Mouse (Mus musculus) intestine, embryonic 14.5 days (tissue): ENCODE data around the gene Lpar1. TPM values are rescaled to one million over a fixed set of nuclear protein-coding genes. Genes with fewer than 3 reads are reported as not detected.

Experiments
- ATAC-seq: fragments of 200-750 bp; cut with Nextera tagmentation; replicated peaks from 2 replicates; pipeline ENCODE4 v1.8.0; 2017; ENCODE audit warnings: low read depth, moderate number of reproducible peaks, moderate TSS enrichment, moderate library complexity; ENCODE audit not compliant: low FRiP score, low TSS enrichment
- DNase-seq: peaks from one replicate; pipeline ENCODE4 v3.0.0-alpha.2; 2018; ENCODE audit warnings: low spot score
- H3K27ac ChIP-seq: fragments of 300-500 bp; sonication (generic); 2 replicates; pipeline ENCODE4 v1.5.1; 2014; ENCODE audit warnings: low read depth, mild to moderate bottlenecking, control low read depth
- H3K27me3 ChIP-seq: fragments of 300-500 bp; sonication (generic); replicated peaks from 2 replicates; pipeline ENCODE4 v1.6.1; 2014; ENCODE audit warnings: low read length, control low read depth; ENCODE audit not compliant: control insufficient read depth, insufficient read depth
- H3K36me3 ChIP-seq: fragments of 300-500 bp; sonication (generic); 2 replicates; pipeline ENCODE4 v1.6.1; 2014; ENCODE audit warnings: low read length, control low read depth; ENCODE audit not compliant: control insufficient read depth, insufficient read depth
- H3K4me1 ChIP-seq: fragments of 300-500 bp; sonication (generic); replicated peaks from 2 replicates; pipeline ENCODE4 v1.6.1; 2014; ENCODE audit warnings: low read length, control low read depth, mixed read lengths; ENCODE audit not compliant: control insufficient read depth, insufficient read depth
- H3K4me2 ChIP-seq: fragments of 300-500 bp; sonication (generic); 2 replicates; pipeline ENCODE4 v1.6.1; 2014; ENCODE audit warnings: low read length
- H3K4me3 ChIP-seq: fragments of 300-500 bp; sonication (generic); 2 replicates; pipeline ENCODE4 v1.5.1; 2014; ENCODE audit warnings: low read depth, low read length, control low read depth, mixed read lengths
- H3K9ac ChIP-seq: fragments of 300-500 bp; sonication (generic); 2 replicates; pipeline ENCODE4 v1.6.1; 2014; ENCODE audit warnings: mild to moderate bottlenecking, low read length
- H3K9me3 ChIP-seq: fragments of 300-500 bp; sonication (generic); 2 replicates; pipeline ENCODE4 v1.6.1; 2016; ENCODE audit warnings: low read length, control low read depth; ENCODE audit not compliant: control insufficient read depth
- WGBS: fragments of 180-500 bp; shearing (Covaris S2); extraction: QIAGEN DNeasy Blood & Tissue Kit; methylation state at CpG from one replicate; pipeline ENCODE4 v1.1.7; 2014; 5-methylcytosine and 5-hydroxymethylcytosine counted together
- polyA plus RNA-seq: library from polyadenylated mRNA; unstranded; fragments of >200 nt; fragmentation: Nextera tagmentation; extraction: Ambion mirVana; gene quantifications from 2 replicates; pipeline ENCODE4 v1.2.1, GENCODE M21; 2014

Lpar1 gene
- polyA plus RNA-seq, 1 experiment from 2014 or later, result 57.0 TPM

DNA sequence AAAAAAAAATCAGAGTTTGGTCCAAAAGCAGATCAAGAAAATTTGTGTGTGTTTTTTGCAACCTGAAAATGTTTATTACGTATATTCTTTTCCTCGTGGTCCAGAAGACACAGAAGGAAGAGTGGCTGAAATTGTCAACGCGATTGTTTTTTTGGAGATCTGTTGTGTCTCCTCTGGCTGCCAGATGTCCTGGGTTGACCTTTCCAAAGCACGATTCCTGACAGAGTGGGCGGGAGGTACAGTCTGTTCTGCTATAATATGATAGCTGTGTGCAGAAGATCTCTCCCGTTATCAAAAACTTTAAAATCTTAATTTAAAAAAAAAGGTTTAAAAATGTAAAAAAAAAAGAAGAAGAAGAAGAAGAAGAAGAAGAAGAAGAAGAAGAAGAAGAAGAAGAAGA is 105.9 kb downstream of the Lpar1 start:
- no peaks in the 10 kb centered on the region for H3K9me3 ChIP-seq
- peaks cover 3% of the 10 kb centered on the region; the same call in 1 of the 2 replicates for H3K4me1 ChIP-seq
- no peak for DNase-seq
- no peak overlapping the region for H3K27ac ChIP-seq
- no peak overlapping the region for H3K4me3 ChIP-seq
- no peaks in the 10 kb centered on the region for H3K27me3 ChIP-seq
- no peak overlapping the region for H3K9ac ChIP-seq
- ATAC-seq, result no peak
- no peak overlapping the region for H3K4me2 ChIP-seq
- 66% methylated on average over 7 of the region's 7 CpGs for WGBS
- H3K36me3 ChIP-seq, result no peaks in the 10 kb centered on the region

DNA sequence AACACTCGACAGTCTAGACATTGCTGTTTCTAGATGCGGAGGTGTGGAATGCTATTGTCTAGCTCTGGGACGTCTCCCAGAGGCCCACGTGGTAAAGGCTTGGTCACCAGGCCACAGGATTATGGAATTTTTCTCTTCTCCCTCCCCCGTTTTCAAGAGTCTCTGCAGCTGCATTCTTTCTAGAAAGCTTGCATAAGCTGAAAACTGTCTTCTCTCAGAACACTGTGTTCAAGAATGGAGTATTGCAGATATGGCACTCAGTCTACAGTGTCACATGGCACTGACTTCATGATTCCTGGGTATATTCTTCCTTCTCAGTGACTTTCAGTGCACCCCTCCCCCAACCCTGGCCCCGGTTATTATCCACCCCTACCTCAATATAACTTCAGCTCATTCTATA is 107.9 kb downstream of the Lpar1 start:
- H3K4me3 ChIP-seq, result no peak overlapping the region
- H3K27ac ChIP-seq, result no peak overlapping the region
- 74% methylated on average over 6 of the region's 6 CpGs for WGBS
- H3K9me3 ChIP-seq, result no peaks in the 10 kb centered on the region
- DNase-seq, result no peak
- H3K27me3 ChIP-seq, result no peaks in the 10 kb centered on the region
- H3K9ac ChIP-seq, result no peak overlapping the region
- no peak for ATAC-seq
- no peaks in the 10 kb centered on the region for H3K36me3 ChIP-seq
- H3K4me1 ChIP-seq, result peaks cover 7% of the 10 kb centered on the region
- H3K4me2 ChIP-seq, result no peak overlapping the region

DNA sequence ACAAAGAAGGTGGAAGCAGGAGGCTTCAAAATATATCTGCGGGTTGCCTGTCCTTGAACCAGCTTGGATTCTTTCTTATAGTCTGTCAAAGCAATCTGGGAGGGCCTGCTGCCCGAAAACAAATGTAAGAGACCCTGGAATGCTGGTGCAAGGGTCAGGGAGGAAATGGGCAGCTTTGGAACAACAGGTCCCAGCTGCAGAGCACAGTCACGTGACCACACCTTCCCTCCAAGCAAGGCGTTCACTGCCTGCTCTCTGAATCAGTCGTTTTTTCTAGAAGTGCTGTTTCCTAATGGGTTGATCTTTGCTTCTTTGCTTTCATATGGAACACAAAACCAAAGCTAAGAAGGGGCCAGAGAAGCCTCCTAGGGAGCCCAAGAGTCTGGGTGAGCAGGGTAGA is 111.4 kb downstream of the Lpar1 start:
- DNase-seq (no peak), ATAC-seq (no peak)
- Histone ChIP-seq H3K27ac (no peak overlapping the region), H3K9ac (no peak overlapping the region), H3K9me3 (no peaks in the 10 kb centered on the region), H3K4me3 (no peak overlapping the region), H3K4me2 (no peak overlapping the region), H3K36me3 (no peaks in the 10 kb centered on the region), H3K4me1 (peaks cover 5% of the 10 kb centered on the region), H3K27me3 (no peaks in the 10 kb centered on the region)
- 33% methylated on average over 5 of the region's 5 CpGs for WGBS

DNA sequence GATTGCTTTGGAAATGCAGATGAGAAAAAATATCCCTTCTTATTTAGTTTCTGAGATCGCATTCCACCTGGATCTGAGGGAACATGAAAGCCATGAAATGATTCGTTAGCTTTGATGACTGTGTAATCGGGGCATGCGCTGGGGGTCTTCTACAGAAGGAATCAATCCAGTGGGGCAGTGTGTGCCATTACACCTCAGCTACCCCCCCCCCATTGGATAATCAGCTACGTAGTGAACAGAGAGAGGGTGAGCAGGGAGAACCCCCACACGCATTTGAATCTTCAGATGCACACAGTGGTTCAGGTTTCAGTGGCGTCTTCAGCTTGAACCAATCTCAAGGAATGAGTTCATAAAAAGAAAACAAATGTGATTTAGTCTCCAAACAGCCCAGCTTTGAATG is 115.0 kb downstream of the Lpar1 start:
- H3K4me2 ChIP-seq, result no peak overlapping the region
- ATAC-seq (no peak), DNase-seq (no peak)
- no peak overlapping the region for H3K9ac ChIP-seq
- no peak overlapping the region for H3K4me3 ChIP-seq
- peaks cover 10% of the 10 kb centered on the region; the same call in 1 of the 2 replicates for H3K36me3 ChIP-seq
- peaks cover 3% of the 10 kb centered on the region; the same call in 1 of the 2 replicates for H3K4me1 ChIP-seq
- H3K9me3 ChIP-seq, result no peaks in the 10 kb centered on the region
- 82% methylated on average over 7 of the region's 7 CpGs for WGBS
- no peak overlapping the region for H3K27ac ChIP-seq
- no peaks in the 10 kb centered on the region for H3K27me3 ChIP-seq

DNA sequence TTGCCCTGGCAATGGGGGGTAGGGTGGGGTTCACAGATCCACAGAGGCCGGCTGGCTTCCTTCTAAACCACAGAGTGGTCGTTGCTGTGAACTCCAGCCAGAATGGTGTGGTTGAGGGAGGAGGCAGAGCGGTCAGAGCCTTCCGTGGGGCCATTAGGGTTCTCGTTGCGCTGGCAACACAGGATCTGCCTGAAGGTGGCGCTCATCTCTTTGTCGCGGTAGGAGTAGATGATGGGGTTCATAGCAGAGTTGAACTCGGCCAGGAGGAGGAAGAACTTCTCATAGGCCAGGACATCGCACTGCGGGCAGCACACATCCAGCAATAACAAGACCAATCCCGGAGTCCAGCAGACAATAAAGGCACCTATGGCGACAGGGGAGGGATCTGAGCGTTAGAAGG is 116.4 kb downstream of the Lpar1 start:
- H3K27ac ChIP-seq, result no peak overlapping the region
- no peaks in the 10 kb centered on the region for H3K4me1 ChIP-seq
- H3K4me2 ChIP-seq, result no peak overlapping the region
- H3K9me3 ChIP-seq, result no peaks in the 10 kb centered on the region
- 84% methylated on average over 15 of the region's 15 CpGs for WGBS
- no peak overlapping the region for H3K9ac ChIP-seq
- H3K36me3 ChIP-seq, result peaks cover 10% of the 10 kb centered on the region; the same call in 1 of the 2 replicates
- H3K4me3 ChIP-seq, result no peak overlapping the region
- no peaks in the 10 kb centered on the region for H3K27me3 ChIP-seq
- no peak for ATAC-seq
- no peak for DNase-seq

DNA sequence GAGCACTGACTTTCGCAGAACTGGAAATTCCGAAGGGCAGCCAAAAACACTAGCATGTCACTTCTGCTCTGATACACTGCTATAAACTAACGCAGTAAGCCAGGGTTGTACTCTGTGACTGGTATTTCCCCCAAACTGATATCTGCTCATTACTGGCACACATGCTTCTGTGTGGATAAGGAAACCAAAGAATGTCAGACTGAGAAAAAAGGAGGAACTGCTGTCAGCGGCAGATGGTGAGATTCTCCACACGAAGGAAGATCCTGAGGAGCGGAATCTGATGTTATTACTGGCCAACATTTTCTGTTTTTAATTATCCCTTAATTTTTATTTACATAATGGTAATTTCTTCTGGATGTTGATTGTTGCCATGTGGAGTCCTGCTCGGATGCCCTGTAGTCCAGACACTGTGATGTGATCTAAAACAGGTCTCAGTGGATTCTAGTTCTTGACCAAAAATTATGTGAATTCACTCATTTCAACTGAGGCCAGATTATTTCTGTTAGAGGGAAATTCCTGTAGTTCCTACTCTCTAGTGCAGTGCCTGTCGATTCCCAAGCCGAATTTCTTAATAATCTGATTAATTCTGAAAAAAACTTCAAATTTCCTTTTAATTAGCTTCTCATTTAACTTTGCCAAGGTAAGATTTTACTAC is 130.3 kb downstream of the Lpar1 start:
- Histone ChIP-seq H3K27me3 (no peaks in the 10 kb centered on the region), H3K4me3 (no peak overlapping the region), H3K36me3 (no peaks in the 10 kb centered on the region), H3K9me3 (no peaks in the 10 kb centered on the region), H3K27ac (no peak overlapping the region), H3K4me1 (peaks cover 4% of the 10 kb centered on the region; the same call in 1 of the 2 replicates), H3K4me2 (no peak overlapping the region), H3K9ac (no peak overlapping the region)
- no peak for ATAC-seq
- no peak for DNase-seq
- WGBS, result 60% methylated on average over 9 of the region's 9 CpGs

DNA sequence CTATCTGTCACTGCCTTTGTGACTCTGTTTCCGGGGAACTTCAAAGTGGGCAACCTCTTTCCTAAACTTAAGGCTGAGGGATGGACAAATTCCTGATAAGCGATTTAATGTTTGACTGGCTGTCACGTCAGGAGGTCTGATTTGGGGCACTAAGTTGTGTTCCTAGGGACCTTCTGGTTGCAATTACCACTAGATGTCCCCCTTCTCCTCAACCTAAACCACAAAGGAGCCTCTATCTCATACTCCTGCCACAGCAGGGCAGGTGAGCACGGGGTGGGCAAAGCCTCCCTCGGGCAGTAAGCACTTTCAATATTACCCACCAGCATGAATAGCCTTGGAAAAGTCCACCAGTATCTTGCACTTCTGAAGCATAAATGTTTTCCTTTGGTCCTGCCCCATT is 134.5 kb downstream of the Lpar1 start:
- peaks cover 4% of the 10 kb centered on the region; the same call in 1 of the 2 replicates for H3K4me1 ChIP-seq
- WGBS, result 28% methylated on average over 5 of the region's 5 CpGs
- no peak for ATAC-seq
- H3K9ac ChIP-seq, result no peak overlapping the region
- no peaks in the 10 kb centered on the region for H3K36me3 ChIP-seq
- no peaks in the 10 kb centered on the region for H3K27me3 ChIP-seq
- no peaks in the 10 kb centered on the region for H3K9me3 ChIP-seq
- no peak overlapping the region for H3K27ac ChIP-seq
- no peak overlapping the region for H3K4me2 ChIP-seq
- no peak overlapping the region for H3K4me3 ChIP-seq
- no peak for DNase-seq

DNA sequence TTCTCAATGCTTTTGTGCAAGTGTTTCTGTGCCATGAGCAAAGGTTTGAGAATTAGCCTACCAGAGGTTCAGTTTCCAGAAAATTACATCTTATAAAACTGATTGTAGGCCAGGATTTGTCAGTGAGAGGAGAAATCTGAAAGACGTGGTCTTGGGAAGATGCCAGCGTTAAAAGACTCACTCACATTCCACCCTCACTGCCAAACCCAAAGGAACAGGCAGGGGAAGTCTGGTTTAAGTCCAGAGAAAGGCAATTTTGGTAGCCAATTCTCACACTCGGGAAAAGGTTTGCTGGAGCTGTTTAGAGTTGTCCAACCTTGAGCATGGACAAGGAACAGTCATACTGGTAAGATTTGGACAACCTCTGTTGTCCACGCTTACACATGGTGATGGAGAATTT is 136.4 kb downstream of the Lpar1 start:
- no peaks in the 10 kb centered on the region for H3K9me3 ChIP-seq
- no peak overlapping the region for H3K27ac ChIP-seq
- ATAC-seq (no peak), DNase-seq (no peak)
- no peak overlapping the region for H3K4me3 ChIP-seq
- 67% methylated on average over 4 of the region's 4 CpGs for WGBS
- peaks cover 4% of the 10 kb centered on the region; the same call in 1 of the 2 replicates for H3K4me1 ChIP-seq
- no peaks in the 10 kb centered on the region for H3K36me3 ChIP-seq
- H3K9ac ChIP-seq, result no peak overlapping the region
- no peak overlapping the region for H3K4me2 ChIP-seq
- H3K27me3 ChIP-seq, result no peaks in the 10 kb centered on the region

DNA sequence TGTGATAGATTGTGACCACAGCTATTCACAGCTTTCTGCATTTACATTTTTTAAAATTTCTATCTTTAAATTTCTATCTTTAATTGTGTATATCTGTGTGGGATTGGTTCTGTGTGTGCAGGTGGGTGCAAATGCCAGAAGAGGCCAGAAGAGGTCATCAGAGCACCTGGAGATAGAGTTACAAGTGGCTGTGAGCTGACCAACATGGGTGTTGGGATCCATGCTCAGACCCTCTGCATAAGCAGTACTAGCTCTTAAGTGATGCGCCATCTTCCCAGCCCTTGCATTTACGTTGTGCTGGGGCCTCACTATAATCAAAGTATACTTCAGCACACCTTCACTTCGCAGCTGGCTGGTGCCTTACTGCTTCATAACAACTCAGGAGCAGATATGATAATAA is 138.2 kb downstream of the Lpar1 start:
- H3K4me1 ChIP-seq, result peaks cover 4% of the 10 kb centered on the region; the same call in 1 of the 2 replicates
- no peaks in the 10 kb centered on the region for H3K9me3 ChIP-seq
- DNase-seq (no peak), ATAC-seq (no peak)
- 97% methylated on average over 3 of the region's 3 CpGs for WGBS
- no peak overlapping the region for H3K9ac ChIP-seq
- H3K4me2 ChIP-seq, result no peak overlapping the region
- no peaks in the 10 kb centered on the region for H3K27me3 ChIP-seq
- H3K27ac ChIP-seq, result no peak overlapping the region
- no peaks in the 10 kb centered on the region for H3K36me3 ChIP-seq
- no peak overlapping the region for H3K4me3 ChIP-seq
